Mouse (Mus musculus) brain, embryonic 14.5 days (tissue): ENCODE data around the gene Rasl11a.

Source experiments
- CTCF ChIP-seq: fragments of 200-500 bp; IDR thresholded peaks from 2 replicates; pipeline ENCODE4 v1.5.1; 2012; ENCODE audit warnings: inconsistent platforms, mild to moderate bottlenecking, moderate library complexity, borderline replicate concordance; ENCODE audit not compliant: insufficient read depth, insufficient read length; ENCODE audit errors: extremely low read depth
- POLR2A ChIP-seq: fragments of 200-500 bp; IDR thresholded peaks from 2 replicates; pipeline ENCODE4 v1.6.1; 2012; ENCODE audit warnings: mild to moderate bottlenecking, inconsistent platforms, borderline replicate concordance; ENCODE audit not compliant: poor library complexity, insufficient read depth, insufficient read length, severe bottlenecking; ENCODE audit errors: extremely low read depth

DNA sequence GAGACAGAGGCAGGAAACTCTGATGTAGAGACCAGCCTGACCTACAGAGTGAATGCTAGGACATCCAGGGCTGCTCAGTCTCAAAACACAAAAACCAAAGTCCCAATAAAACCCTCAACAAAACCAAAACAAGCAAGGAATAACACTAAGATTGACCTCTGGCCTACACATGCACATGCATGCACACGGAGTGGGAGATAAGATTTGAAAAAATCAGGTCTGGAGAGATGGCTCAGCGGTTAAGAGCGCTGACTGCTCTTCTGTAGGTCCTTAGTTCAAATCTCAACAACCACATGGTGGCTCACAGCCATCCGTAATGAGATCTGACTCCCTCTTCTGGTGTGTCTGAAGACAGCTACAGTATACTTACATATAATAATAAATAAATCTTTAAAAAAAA, 4.4 kb upstream of the Rasl11a start:
- no peak for TF ChIP-seq CTCF
- no peak for TF ChIP-seq POLR2A
